In the genomic region with DNA sequence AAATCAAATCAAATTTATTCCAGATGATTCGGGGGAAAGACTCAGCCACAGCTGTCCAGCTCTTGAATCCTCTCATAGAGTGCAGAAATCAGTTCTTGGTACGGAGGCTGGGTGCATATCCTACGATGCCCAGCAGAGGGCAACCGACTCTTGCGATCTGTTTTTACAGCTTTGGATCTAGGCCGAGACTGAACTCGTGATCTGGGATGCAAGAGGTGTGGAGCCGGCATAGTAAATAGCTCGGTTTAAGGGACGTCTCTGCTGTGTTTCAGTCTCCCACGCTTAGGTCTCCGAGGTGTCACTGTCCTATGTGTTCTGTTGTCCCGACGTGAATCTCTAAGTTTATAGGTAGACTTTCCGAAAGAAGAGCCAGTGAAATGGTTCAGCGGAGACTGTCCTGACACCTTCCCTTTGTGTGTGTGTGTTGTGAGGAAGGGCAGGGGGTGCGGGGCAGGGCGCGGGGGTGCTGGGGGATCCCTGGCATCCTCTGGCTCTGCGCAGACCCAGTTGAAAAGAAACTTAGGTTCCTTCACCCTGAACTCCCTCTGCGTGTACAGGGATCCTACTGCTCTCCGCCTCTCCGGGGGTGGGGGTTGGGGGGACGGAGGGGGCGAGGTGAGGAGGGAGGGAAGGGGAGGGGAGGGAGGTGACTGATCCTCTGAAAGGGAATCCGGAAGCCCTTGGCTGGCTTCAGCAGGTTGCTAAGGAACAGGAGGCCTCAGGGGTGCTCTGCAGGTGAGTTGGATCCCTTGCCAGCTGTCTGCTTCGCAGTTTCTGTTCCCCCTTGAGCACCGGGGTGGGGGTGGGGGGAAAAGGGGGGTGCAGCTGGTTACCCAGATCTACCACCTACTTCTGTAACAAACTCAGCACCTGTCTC, we compare ENCODE assay signal across 8 mouse cellular contexts. TPM values are rescaled to one million over a fixed set of nuclear protein-coding genes. Genes with fewer than 3 reads are reported as not detected.
DNase-seq lines count a peak whose midpoint lies in the region; ATAC-seq and TF ChIP-seq lines count a peak whose summit lies in the region.

No protein-coding gene starts in this region.

- H3K4me1 ChIP-seq in embryonic facial prominence, embryonic 13.5 days: peaks cover 10% of the 10 kb centered on the region
- peaks cover 17% of the 10 kb centered on the region for H3K4me1 ChIP-seq in limb, embryonic 13.5 days
- H3K4me1 ChIP-seq in midbrain, postnatal 0 days (ENCODE audit: insufficient read depth, low read length): no peaks in the 10 kb centered on the region

- TF ChIP-seq CTCF in midbrain, postnatal 0 days (IDR thresholded peaks at IDR 0.05): peak; percentile 98

- peak overlapping the region; percentile 63 for H3K4me2 ChIP-seq in embryonic facial prominence, embryonic 13.5 days
- peak overlapping the region; percentile 63 for H3K4me2 ChIP-seq in limb, embryonic 13.5 days (replicated peaks)
- peak overlapping the region; percentile 52 for H3K4me2 ChIP-seq in midbrain, postnatal 0 days (ENCODE audit: low read depth, low read length, poor library complexity, severe bottlenecking)

- H3K36me3 ChIP-seq in embryonic facial prominence, embryonic 13.5 days: no peaks in the 10 kb centered on the region
- no peaks in the 10 kb centered on the region for H3K36me3 ChIP-seq in limb, embryonic 13.5 days
- H3K36me3 ChIP-seq in midbrain, postnatal 0 days (ENCODE audit: insufficient read depth, low read length): no peaks in the 10 kb centered on the region

- DNase-seq in 416B (ENCODE audit: low read depth): peak; percentile 75
- DNase-seq in adrenal gland, postnatal 4 days (ENCODE audit: low spot score in 2 of 2): peak; percentile 41 to 53
- peak; percentile 72 for DNase-seq in heart, adult 8-10 months (ENCODE audit: low spot score)
- DNase-seq in kidney, adult 8-10 months: peak; percentile 75 to 89
- DNase-seq in midbrain, postnatal 0 days (ENCODE audit: low spot score): peak; percentile 94
- peak; percentile 18 to 55 for DNase-seq in spleen, postnatal 14 days (ENCODE audit: low spot score in 2 of 2)

- H3K27ac ChIP-seq in embryonic facial prominence, embryonic 13.5 days: no peak overlapping the region; the same call in 1 of the 2 replicates
- no peak overlapping the region for H3K27ac ChIP-seq in limb, embryonic 13.5 days
- H3K27ac ChIP-seq in midbrain, postnatal 0 days (ENCODE audit: low read depth, low read length): no peak overlapping the region; the same call in 1 of the 2 replicates

- ATAC-seq in embryonic facial prominence, embryonic 13.5 days (ENCODE audit: insufficient number of reproducible peaks, insufficient read depth, low FRiP score, low TSS enrichment, low read depth): peak; percentile 61; the same call in 1 of the 2 replicates
- peak; percentile 46; the same call in 1 of the 2 replicates for ATAC-seq in limb, embryonic 13.5 days (ENCODE audit: low FRiP score, low read depth)
- peak; percentile 61; the same call in 1 of the 2 replicates for ATAC-seq in midbrain, postnatal 0 days (ENCODE audit: low FRiP score)

- H3K9ac ChIP-seq in embryonic facial prominence, embryonic 13.5 days: peak overlapping the region; percentile 64
- H3K9ac ChIP-seq in limb, embryonic 13.5 days: peak overlapping the region; percentile 58; the same call in 1 of the 2 replicates
- no peak overlapping the region; the same call in 1 of the 2 replicates for H3K9ac ChIP-seq in midbrain, postnatal 0 days (replicated peaks; ENCODE audit: low read length, poor library complexity, severe bottlenecking)

- H3K27me3 ChIP-seq in embryonic facial prominence, embryonic 13.5 days: no peaks in the 10 kb centered on the region; the same call in 1 of the 2 replicates
- peaks cover 16% of the 10 kb centered on the region; the same call in 1 of the 2 replicates for H3K27me3 ChIP-seq in limb, embryonic 13.5 days
- H3K27me3 ChIP-seq in midbrain, postnatal 0 days (ENCODE audit: insufficient read depth, low read length): peaks cover 4% of the 10 kb centered on the region; the same call in 1 of the 2 replicates

- peak overlapping the region; percentile 36 for H3K4me3 ChIP-seq in embryonic facial prominence, embryonic 13.5 days
- H3K4me3 ChIP-seq in limb, embryonic 13.5 days: peak overlapping the region; percentile 35
- H3K4me3 ChIP-seq in midbrain, postnatal 0 days (ENCODE audit: low read depth, low read length): no peak overlapping the region

- no peaks in the 10 kb centered on the region for H3K9me3 ChIP-seq in embryonic facial prominence, embryonic 13.5 days
- no peaks in the 10 kb centered on the region for H3K9me3 ChIP-seq in limb, embryonic 13.5 days
- H3K9me3 ChIP-seq in midbrain, postnatal 0 days (ENCODE audit: low read length): no peaks in the 10 kb centered on the region

- 6% methylated on average over 27 of the region's 28 CpGs for WGBS in embryonic facial prominence, embryonic 13.5 days
- under 1% methylated on average over 27 of the region's 28 CpGs for WGBS in limb, embryonic 13.5 days
- WGBS in midbrain, postnatal 0 days: 4% methylated on average over 26 of the region's 28 CpGs

RNA-seq across cellular contexts. Expression of gene Srsf2, which starts 32.6 kb away (rescaled TPM):
- 100 to 1,000 TPM; 336 to 337 TPM for total RNA-seq in adrenal gland, postnatal 4 days (2021)
- 784 and 830 TPM in 2 replicates for polyA plus RNA-seq in embryonic facial prominence, embryonic 13.5 days (2015; fragmentation: Nextera tagmentation; extraction: Ambion mirVana)
- 100 to 1,000 TPM in 2 of 4 experiments, 10 to 100 TPM in 2; 85.5 to 126 (median 103) TPM for total RNA-seq in heart, adult 8-10 months (2022)
- polyA plus RNA-seq in limb, embryonic 13.5 days (2015; fragmentation: Nextera tagmentation; extraction: Ambion mirVana): 789 and 792 TPM in 2 replicates
- 196 and 259 TPM in 2 replicates for total RNA-seq in midbrain, postnatal 0 days (2014; rRNA removed)
- 460 and 484 TPM in 2 replicates for polyA plus RNA-seq in midbrain, postnatal 0 days (2015; fragmentation: Nextera tagmentation; extraction: Ambion mirVana)

RNA-seq across cellular contexts. Expression of gene Mgat5b, which starts 33.1 kb away (rescaled TPM):
- 1 to 10 TPM; 4.1 to 4.5 TPM for total RNA-seq in adrenal gland, postnatal 4 days (2021)
- polyA plus RNA-seq in embryonic facial prominence, embryonic 13.5 days (2015; fragmentation: Nextera tagmentation; extraction: Ambion mirVana): 1.7 and 3.3 TPM in 2 replicates
- under 1 TPM in 3 of 4 experiments, not detected in 1; 0.14 to 0.78 (median 0.19) TPM for total RNA-seq in heart, adult 8-10 months (2022)
- 1.6 and 1.7 TPM in 2 replicates for polyA plus RNA-seq in limb, embryonic 13.5 days (2015; fragmentation: Nextera tagmentation; extraction: Ambion mirVana)
- 104 and 133 TPM in 2 replicates for total RNA-seq in midbrain, postnatal 0 days (2014; rRNA removed)
- polyA plus RNA-seq in midbrain, postnatal 0 days (2015; fragmentation: Nextera tagmentation; extraction: Ambion mirVana): 23.7 and 24.7 TPM in 2 replicates

RNA-seq across cellular contexts. Expression of gene Mfsd11, which starts 33.3 kb away (rescaled TPM):
- 10 to 100 TPM; 40.9 to 43.9 TPM for total RNA-seq in adrenal gland, postnatal 4 days (2021)
- polyA plus RNA-seq in embryonic facial prominence, embryonic 13.5 days (2015; fragmentation: Nextera tagmentation; extraction: Ambion mirVana): 42.6 and 45.6 TPM in 2 replicates
- 10 to 100 TPM; 27.3 to 33.6 (median 29.7) TPM for total RNA-seq in heart, adult 8-10 months (2022)
- 44.3 and 44.8 TPM in 2 replicates for polyA plus RNA-seq in limb, embryonic 13.5 days (2015; fragmentation: Nextera tagmentation; extraction: Ambion mirVana)
- total RNA-seq in midbrain, postnatal 0 days (2014; rRNA removed): 36.0 and 57.0 TPM in 2 replicates
- 54.8 and 64.1 TPM in 2 replicates for polyA plus RNA-seq in midbrain, postnatal 0 days (2015; fragmentation: Nextera tagmentation; extraction: Ambion mirVana)

RNA-seq across cellular contexts. Expression of gene Jmjd6, which starts 42.3 kb away (rescaled TPM):
- 10 to 100 TPM; 38.6 to 39.2 TPM for total RNA-seq in adrenal gland, postnatal 4 days (2021)
- 73.4 and 77.7 TPM in 2 replicates for polyA plus RNA-seq in embryonic facial prominence, embryonic 13.5 days (2015; fragmentation: Nextera tagmentation; extraction: Ambion mirVana)
- total RNA-seq in heart, adult 8-10 months (2022): 10 to 100 TPM; 28.5 to 39.4 (median 35.9) TPM
- 76.6 and 82.6 TPM in 2 replicates for polyA plus RNA-seq in limb, embryonic 13.5 days (2015; fragmentation: Nextera tagmentation; extraction: Ambion mirVana)
- total RNA-seq in midbrain, postnatal 0 days (2014; rRNA removed): 38.1 and 43.6 TPM in 2 replicates
- 48.8 and 49.8 TPM in 2 replicates for polyA plus RNA-seq in midbrain, postnatal 0 days (2015; fragmentation: Nextera tagmentation; extraction: Ambion mirVana)

RNA-seq across cellular contexts. Expression of gene Mettl23, which starts 42.4 kb away (rescaled TPM):
- 10 to 100 TPM; 34.1 to 34.2 TPM for total RNA-seq in adrenal gland, postnatal 4 days (2021)
- 78.6 and 84.4 TPM in 2 replicates for polyA plus RNA-seq in embryonic facial prominence, embryonic 13.5 days (2015; fragmentation: Nextera tagmentation; extraction: Ambion mirVana)
- 10 to 100 TPM; 36.9 to 38.6 (median 38.1) TPM for total RNA-seq in heart, adult 8-10 months (2022)
- 72.2 and 79.0 TPM in 2 replicates for polyA plus RNA-seq in limb, embryonic 13.5 days (2015; fragmentation: Nextera tagmentation; extraction: Ambion mirVana)
- 28.9 and 32.2 TPM in 2 replicates for total RNA-seq in midbrain, postnatal 0 days (2014; rRNA removed)
- 47.4 and 48.4 TPM in 2 replicates for polyA plus RNA-seq in midbrain, postnatal 0 days (2015; fragmentation: Nextera tagmentation; extraction: Ambion mirVana)

Comparison
In these comparisons a context has a peak if more than half of its experiments do, and no peak if none do; other contexts are left out.
1. DNase-seq: peak in every context shown above with its lines; median percentile 94 in midbrain, postnatal 0 days; 82 in kidney, adult 8-10 months; 75 in 416B; 72 in heart, adult 8-10 months; 47 in adrenal gland, postnatal 4 days; 36 in spleen, postnatal 14 days.
2. RNA of gene Mgat5b, which starts 33.1 kb away (total RNA-seq): 104 to 133 TPM in midbrain, postnatal 0 days; 4.1 to 4.5 TPM in adrenal gland, postnatal 4 days and 0.14 to 0.78 TPM in heart, adult 8-10 months; every median in the first group is over 10 times any median in the second.
3. Peak in every context shown above with its lines, with median percentiles within 50 percentile points of each other: ATAC-seq and H3K4me2 ChIP-seq.